Mouse (Mus musculus) G1E-ER4 (cell line): ENCODE data around the gene Tmem205. TPM values are rescaled to one million over a fixed set of nuclear protein-coding genes. Genes with fewer than 3 reads are reported as not detected.

ENCODE experiments used
- GATA1 ChIP-seq: IDR thresholded peaks from one replicate; pipeline ENCODE4 v1.8.0; 2012; ENCODE audit warnings: low read length, inconsistent platforms
- polyA plus RNA-seq: library from polyadenylated mRNA; stranded (reverse); fragments of >175 nt; gene quantifications from 2 replicates; pipeline ENCODE4 v1.2.3, GENCODE M21; 2012

Tmem205 gene
- polyA plus RNA-seq = 13.3 and 18.6 TPM in 2 replicates

DNA sequence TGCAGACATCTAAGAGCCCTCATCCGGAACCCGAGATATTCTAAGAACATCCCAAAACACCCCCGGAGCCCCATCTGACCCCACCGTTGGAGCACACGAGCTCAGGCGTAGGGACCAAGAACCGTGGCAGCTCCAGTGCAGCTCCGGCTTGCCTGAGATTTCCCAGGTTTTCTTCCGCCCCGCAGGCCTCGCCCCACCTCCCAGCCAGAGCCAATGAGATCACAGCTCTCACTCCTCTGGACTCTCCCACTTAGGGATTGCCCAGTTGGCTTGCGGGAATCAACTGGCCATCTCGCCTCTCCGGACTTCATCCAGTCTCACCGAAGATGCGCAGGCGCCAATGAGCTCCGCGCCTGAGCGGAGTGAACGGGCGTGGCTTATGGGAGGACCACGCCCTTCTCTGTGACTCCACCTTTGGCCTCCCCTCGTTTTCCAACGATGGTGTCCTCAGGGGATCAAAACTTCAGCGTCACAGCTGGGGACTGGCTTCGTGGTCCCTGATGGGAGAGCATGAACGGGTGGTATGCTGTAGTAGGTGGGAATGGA is at the start of gene Tmem205, which contains the start of gene Ccdc159:
TSS of gene Tmem205 (minus strand) at position 349 of the 546 bp plus-strand sequence.
TSS of gene Ccdc159 (plus strand) at position 264 of the 546 bp plus-strand sequence.
- TF ChIP-seq GATA1 = no peak

DNA sequence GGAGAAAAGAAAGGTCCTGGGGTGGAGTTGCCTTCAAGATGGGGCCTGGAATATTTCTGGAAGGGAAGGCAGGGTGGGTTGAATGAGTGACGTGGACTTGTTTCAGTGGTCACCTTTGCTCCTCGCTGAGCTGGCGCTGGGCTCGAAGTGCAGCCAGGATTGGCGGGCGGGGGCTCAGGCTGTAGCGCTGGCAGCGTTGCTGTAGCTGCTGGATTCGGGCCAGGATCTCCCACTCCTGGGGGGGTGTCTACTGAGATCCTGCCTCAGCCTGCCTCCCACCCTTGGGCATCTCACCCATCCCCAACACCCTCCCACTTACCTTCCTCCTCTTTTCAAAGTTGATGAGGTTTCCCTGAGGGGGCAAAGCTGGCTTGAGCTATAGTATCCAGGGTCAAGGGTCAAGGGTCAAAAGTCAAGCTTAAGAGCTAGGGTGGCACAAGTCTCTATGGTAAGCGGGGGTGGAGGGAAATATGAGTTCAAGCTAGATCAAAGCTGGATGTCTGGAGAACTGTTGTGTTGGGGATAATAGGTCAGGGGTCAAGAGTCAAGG is 49.3 kb upstream of the Tmem205 start:
- TF ChIP-seq GATA1 = no peak

DNA sequence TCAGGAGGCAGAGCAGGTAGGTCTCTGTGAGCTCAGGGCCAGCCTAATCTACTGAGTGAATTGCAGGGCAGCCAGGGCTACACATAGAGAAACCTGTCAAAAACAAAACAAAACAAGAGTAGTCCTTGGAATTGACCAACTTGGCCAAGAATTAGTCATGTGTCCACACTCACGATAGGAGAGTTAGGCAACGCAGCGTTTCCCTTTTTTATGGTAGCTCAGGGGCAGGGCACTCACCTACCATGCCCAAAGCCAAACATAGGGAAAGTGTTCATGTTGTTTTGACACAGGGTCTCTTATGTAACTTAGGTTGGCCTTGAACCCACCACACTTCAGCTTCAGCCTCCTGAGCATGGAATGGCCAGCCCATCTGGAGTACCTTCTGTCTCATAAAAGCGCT is 41.9 kb upstream of the Tmem205 start:
- no peak for TF ChIP-seq GATA1

DNA sequence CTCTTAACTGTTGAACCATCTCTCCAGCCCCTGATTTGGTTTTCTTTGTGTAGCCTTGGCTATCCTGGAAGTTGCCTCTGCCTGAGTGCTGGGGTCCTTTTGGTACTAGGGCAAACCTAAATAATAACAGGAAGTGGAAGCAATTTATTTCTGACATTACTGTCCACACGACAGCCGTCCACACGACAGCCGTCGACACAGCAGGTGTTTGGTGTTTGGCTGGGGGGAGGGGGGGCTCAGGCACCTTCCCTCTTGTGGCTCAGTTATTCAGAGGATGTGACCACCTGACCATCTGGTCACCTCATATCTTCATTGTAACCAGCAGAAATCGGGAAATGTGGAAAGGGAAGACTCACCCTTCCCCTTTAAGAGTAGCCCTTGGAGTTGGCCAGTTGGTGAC is 41.5 kb upstream of the Tmem205 start:
- no peak for TF ChIP-seq GATA1

DNA sequence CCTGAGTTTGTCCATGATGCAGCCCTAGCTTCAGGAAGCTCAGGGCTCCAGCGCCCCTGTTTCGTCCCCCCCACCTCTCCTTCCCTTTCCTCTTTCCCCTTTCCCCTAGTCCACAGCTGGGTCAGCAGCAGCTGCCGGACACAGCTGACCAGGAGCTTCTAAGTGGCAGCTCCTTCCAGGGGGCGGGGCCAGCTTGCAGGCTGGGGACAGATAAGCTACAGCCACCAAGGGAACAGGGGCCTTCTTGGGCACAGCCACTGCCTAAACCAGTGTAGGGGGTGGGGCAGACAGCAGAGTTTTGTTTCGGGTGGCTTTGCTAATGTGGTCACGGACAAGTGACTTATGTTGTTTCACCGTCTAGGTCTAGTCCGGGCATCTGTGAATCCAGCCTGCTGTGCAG is 36.1 kb upstream of the Tmem205 start, which contains the start of gene Epor:
TSS of gene Epor (minus strand) at position 90 of the 400 bp plus-strand sequence.
- TF ChIP-seq GATA1 = no peak

DNA sequence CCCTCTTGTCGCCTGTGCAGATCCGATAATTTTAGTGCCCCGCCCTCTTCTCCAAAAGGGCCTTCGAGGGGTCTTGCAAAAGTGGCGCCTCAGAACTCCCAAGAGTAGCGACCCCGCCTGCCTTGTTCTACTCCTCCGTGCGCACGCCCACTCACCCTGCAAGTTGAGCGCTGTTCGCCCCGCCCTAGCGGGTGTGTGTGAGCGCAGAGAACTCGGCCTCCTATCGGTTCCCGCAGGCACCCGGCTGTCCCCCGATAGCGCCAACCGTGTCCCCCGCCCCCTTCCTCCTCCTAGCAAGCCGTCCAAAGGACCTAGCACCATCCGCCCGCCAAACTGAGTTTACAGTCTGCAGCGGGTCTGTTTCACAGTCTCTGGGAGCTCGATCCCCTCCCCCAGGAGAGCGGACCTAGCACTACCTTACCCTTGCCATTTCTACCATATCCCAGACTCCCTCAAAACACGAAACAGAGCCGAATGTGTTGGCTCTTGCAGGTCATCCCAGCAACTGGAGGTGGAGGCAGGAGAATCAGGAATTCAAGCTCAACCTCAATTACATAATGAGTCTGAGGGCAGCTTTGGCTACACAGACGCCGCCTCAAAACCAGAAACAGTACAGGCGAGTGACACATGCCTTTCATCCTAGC is 35.2 kb upstream of the Tmem205 start:
- peak; percentile 49 for TF ChIP-seq GATA1

DNA sequence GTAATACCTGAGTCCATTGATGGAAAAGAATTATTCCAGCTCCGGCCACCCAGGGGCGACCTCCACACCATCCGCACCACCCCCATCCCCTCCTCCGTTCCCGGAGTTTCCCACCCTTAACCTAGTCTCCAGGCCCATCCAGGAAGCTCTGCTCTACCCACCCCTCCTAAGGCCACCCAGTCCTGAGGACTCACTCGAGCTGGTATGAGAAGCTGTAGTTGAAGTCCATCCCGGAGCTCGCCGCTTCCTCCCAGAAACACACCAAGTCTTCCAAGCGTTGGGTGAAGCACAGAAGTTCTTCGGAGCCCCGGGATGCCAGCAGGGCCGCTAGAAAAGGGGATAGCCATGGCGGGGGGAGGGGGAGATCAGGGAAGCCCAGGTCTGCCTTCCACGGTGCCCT is 34.7 kb upstream of the Tmem205 start:
- no peak for TF ChIP-seq GATA1

DNA sequence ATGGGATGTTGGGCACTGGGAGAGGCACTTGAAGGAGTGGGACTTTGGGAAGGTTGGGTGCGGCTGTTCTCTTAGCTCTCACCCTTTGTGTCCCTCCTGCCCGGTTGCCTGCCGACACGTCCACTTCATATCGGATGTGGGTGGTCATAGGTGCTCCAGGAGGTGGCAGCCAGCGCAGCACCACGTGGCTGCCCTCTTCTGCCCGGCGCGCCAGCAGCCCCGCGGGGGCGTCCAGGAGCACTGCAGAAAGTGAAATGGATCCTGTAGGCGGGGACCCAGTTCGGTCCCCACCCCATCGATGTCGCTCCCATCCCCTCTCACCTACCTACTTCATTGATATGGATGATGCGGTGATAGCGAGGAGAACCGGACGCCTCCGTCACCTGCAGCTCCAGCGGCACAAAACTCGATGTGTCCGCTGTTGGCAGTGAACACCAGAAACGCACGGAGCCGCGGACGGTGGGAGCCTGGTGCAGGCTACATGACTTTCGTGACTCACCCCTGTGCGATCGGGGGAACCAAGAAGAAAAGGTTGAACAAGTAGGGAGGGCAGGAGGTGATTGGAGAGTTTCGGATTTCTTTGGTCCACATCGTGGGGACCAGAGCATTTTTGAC is 34.1 kb upstream of the Tmem205 start:
- TF ChIP-seq GATA1 = no peak

DNA sequence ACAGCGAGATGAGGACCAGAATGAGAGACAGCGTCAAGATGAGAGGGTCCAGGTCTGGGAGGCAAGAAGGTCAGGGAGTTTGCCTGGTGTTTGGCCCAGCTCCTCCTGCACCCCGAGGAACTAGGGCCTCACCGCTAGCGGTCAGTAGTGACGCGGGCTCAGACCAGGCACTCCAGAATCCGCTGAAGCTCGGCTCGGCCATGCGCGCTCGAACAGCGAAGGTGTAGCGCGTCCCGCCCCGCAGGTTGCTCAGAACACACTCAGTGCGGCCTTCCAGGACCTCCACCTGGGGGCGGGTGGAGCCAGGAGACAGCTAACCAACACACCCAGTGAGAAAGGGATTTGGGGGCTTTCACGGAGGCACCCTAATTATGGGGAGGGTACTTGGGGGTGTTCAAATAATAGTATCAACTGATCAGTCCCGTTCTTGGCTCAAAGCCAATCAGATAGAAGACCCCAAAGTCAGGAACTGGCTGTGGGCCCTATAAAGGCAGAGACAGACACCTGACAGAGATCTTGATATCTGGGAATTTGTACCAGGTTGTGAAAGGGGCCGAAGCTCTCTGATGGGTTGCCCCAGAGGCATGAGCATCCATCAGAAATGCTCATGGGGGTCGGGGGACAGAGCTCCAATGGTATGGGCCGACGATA is 33.3 kb upstream of the Tmem205 start:
- TF ChIP-seq GATA1 = no peak

DNA sequence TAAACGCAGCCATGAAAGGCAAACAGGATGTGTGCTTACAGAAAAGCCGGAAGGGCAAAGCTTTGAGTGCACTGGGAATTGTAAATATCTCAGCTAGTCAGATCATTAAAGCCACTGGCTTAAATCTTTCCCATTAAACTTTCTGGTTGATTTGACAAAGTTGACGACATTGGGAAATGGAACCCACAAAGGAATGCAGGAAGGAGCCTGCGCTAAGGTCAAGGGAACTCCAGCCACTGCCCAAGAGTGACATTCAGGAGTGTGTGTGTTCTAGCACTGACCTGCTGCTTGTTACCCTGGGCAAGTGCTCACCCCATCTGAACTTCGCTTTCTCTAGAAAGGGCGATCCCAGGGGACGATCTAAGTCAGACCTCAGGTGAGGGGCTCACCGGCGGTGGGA is 32.8 kb upstream of the Tmem205 start:
- TF ChIP-seq GATA1 = no peak

DNA sequence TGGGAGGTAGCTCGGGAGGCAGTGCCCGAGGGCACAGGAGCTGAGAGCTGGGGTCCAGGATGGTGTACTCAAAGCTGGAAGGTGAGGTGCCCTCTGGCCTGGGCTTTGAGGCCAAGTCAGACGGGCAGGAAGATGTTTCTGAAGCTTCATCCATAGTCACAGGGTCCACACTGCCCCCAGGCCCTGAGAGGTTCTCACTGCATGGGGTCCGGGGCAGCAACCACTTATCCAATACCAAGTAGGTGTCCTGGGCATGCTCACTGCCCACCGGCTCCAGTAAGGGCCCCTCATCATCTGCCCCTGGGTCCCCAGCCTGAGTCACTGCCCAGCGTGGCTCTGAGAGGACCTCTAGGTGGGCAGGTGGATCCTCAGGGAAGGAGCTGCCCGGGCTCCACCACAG is 31.9 kb upstream of the Tmem205 start:
- TF ChIP-seq GATA1 = no peak

DNA sequence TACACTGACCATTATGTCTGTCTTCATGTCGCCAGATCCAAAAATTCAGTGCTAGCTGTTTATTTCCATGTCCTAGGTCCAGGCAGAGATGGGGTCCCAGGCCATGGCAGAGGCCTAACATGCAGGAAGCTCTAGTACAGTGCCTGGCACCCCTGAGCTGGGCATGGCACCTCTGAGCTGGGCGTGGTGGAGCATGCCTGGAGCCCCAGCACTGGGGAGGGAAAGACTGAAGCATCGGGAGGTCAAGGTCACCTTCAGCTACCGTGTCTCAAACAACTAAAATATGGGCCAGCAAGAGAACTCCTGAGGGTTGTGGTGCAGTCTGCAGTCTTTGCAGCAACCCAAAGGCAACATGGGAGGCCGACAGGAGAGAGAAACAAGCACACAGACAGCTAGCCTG is 31.0 kb upstream of the Tmem205 start:
- TF ChIP-seq GATA1 = no peak

DNA sequence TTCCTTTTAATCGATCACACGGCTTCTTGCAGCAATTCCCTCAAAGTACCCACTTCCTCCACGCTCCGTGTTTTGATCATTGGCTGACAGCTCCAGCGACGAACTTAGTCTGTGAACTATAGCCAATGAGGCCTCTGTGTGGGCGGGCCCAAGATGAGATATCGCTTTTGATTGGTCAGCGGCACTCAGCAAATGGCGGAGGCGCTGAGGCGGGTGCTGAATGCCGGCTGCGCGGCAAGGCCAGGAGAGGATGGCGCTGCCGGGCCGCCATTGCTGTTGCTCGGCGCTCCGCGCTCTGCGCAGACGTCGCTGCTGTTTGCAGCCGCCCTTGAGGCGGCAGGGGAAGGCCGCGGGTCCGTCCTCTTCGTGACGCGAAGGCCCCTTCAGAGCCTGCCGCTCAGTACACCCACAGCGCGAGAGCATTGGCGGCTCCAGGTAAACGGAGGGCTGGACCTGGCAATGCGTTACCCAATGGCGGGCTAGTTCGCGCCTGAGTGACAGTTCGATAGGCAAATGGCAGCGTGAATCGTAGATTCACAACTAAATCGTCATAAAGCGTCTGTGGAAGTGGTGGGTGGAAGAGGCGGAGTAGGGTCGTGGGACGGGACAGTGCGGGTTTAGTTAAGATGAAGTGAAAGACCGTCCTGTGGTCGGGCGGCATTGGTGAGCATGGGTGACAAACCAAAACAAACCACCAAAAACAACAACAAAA is 28.4 kb upstream of the Tmem205 start, which contains the start of gene Swsap1:
TSS of gene Swsap1 (plus strand) at position 186 of the 712 bp plus-strand sequence.
- TF ChIP-seq GATA1 = no peak

DNA sequence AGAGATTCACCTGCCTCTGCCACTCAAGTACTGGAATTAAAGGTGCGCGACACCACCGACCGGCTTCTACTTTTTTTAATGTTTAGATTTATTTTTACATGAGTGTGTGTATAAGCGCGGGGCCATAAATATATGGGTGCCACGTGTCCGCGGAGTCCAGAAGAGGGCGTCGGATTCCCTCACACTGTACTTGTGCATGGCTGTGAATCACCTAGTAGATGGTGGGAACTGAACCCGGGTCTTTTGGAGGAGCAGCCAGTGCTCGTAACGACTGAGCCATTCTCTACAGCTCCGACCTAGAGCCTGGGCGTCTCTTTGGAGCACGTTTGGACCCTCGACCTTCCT is 27.8 kb upstream of the Tmem205 start:
- no peak for TF ChIP-seq GATA1

DNA sequence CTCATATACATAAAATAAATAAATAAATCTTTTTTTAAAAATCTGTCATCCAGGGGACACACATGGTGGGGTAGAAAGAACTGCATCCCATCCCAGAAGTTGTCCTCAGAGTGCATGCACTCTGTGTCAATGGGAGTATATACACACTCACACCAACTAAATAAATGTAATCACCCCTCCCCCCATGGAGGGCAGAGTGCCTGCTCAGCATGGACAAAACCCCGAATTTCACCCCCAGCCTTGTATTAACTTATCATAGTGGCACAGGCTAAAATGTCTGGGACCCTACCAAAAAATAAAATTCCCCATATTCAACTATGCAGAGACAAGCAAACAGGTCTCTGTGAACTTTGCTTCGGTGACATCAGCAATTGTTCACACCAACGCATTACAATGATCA is 27.3 kb upstream of the Tmem205 start:
- TF ChIP-seq GATA1 = no peak

DNA sequence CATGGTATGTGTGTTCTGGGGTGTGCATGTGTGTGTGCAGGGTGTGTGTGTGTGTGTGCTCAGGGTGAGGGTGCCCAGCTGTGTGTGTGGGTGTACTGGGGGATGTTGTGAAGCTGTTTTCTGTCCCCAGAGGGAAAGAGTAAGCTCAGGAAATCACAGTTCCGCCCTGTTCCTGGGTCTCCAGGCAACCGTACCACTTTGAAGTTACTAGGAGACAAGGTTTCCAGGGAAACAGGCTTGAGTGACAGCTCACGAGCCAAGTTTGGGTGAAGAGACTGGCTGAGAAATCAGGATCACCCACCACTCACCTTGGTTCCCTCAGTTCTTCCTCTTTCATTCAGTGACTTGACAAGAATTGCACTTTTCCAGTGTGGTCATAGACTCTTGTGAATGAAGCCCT is 26.2 kb upstream of the Tmem205 start:
- TF ChIP-seq GATA1 = no peak

DNA sequence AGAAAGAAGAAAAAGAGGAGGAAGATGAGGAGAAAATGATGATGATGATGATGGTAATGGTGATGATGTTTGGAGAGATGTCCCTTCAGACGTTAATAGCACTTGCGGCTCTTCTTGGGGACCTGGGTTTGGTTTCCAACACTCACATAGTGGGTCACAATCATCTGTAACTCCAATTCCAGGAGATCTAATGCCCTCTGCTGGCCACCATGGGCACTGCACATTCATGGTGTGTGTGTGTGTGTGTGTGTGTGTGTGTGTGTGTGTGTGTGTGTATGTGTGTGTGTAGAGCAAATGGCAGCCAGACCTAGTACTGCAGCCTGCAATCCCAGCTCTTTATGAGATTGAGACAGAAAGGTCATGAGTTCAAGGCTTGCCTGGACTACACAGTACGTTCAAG is 24.6 kb upstream of the Tmem205 start:
- TF ChIP-seq GATA1 = no peak
